Mouse (Mus musculus): ENCODE measurements at regions not wholly inside any gene's neighbourhood (a gene's known extent, or its start where the extent isn't known, plus 50 kb on each side); places are given as distances from the start of the nearest gene placed in this dataset.

DNA sequence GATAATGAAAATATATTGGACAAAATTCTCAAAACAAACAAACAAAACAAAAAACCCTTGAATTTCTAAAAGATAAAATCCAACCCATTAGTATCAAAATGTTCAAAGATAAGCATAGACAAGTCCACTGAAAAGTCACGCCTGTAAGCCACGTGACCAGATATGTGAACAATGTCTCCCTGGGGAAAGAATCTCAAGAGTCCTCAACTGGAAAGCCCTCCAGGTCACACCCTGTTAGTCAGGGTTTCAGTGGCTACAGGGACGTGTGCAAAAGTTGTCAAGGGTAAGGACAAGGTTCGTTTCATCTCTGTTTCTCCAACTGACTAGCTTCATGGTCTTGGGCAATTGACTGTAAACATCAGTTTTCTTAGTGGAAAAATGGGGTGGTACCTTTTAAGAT lies 90.4 kb upstream of the Rora start:
- no peaks in the 10 kb centered on the region for H3K4me1 ChIP-seq (replicated peaks; ENCODE audit: control insufficient read depth, insufficient read depth, low read length)
- no peaks in the 10 kb centered on the region for H3K9me3 ChIP-seq (ENCODE audit: control insufficient read depth)
- H3K27me3 ChIP-seq (replicated peaks; ENCODE audit: control insufficient read depth, insufficient read depth, low read length): no peaks in the 10 kb centered on the region
- TF ChIP-seq CTCF (IDR thresholded peaks at IDR 0.05; ENCODE audit: low read depth): no peak
- no peaks in the 10 kb centered on the region for H3K36me3 ChIP-seq (ENCODE audit: control insufficient read depth, insufficient read depth)
- no peak overlapping the region for H3K9ac ChIP-seq (ENCODE audit: low read depth, low read length)
- H3K4me3 ChIP-seq (ENCODE audit: low read depth, low read length): no peak overlapping the region
- no peak overlapping the region for H3K27ac ChIP-seq (ENCODE audit: low read depth, low read length)
- no peak for ATAC-seq
- no peak overlapping the region for H3K4me2 ChIP-seq (replicated peaks; ENCODE audit: low read depth)
- WGBS: 78% methylated on average over 4 of the region's 4 CpGs

GRCm38 (mm10) chr9:68585751-68586150 lies 67.8 kb upstream of the Rora start:
- Histone ChIP-seq H3K27me3 (replicated peaks; ENCODE audit: control insufficient read depth, insufficient read depth, low read length) (no peaks in the 10 kb centered on the region), H3K27ac (ENCODE audit: low read depth, low read length) (no peak overlapping the region), H3K36me3 (ENCODE audit: control insufficient read depth, insufficient read depth) (no peaks in the 10 kb centered on the region), H3K4me3 (ENCODE audit: low read depth, low read length) (no peak overlapping the region), H3K9ac (ENCODE audit: low read depth, low read length) (no peak overlapping the region), H3K4me1 (replicated peaks; ENCODE audit: control insufficient read depth, insufficient read depth, low read length) (no peaks in the 10 kb centered on the region), H3K4me2 (replicated peaks; ENCODE audit: low read depth) (no peak overlapping the region), H3K9me3 (ENCODE audit: control insufficient read depth) (no peaks in the 10 kb centered on the region)
- no peak for TF ChIP-seq CTCF (IDR thresholded peaks at IDR 0.05; ENCODE audit: low read depth)
- no peak for ATAC-seq
- 49% methylated on average over 1 of the region's 1 CpGs for WGBS

- no peak for ATAC-seq
- H3K27ac ChIP-seq (ENCODE audit: low read depth, low read length): no peak overlapping the region
- H3K9me3 ChIP-seq (ENCODE audit: control insufficient read depth): no peaks in the 10 kb centered on the region
- no peak for TF ChIP-seq CTCF (IDR thresholded peaks at IDR 0.05; ENCODE audit: low read depth)
- WGBS: 89% methylated on average over 8 of the region's 8 CpGs
- H3K4me1 ChIP-seq (replicated peaks; ENCODE audit: control insufficient read depth, insufficient read depth, low read length): no peaks in the 10 kb centered on the region
- no peaks in the 10 kb centered on the region for H3K36me3 ChIP-seq (ENCODE audit: control insufficient read depth, insufficient read depth)
- no peaks in the 10 kb centered on the region for H3K27me3 ChIP-seq (replicated peaks; ENCODE audit: control insufficient read depth, insufficient read depth, low read length)
- no peak overlapping the region for H3K4me2 ChIP-seq (replicated peaks; ENCODE audit: low read depth)
- H3K9ac ChIP-seq (ENCODE audit: low read depth, low read length): no peak overlapping the region
- no peak overlapping the region for H3K4me3 ChIP-seq (ENCODE audit: low read depth, low read length)
Observed at GRCm38 (mm10) chr9:68591023-68591422, 62.6 kb upstream of the Rora start.

DNA sequence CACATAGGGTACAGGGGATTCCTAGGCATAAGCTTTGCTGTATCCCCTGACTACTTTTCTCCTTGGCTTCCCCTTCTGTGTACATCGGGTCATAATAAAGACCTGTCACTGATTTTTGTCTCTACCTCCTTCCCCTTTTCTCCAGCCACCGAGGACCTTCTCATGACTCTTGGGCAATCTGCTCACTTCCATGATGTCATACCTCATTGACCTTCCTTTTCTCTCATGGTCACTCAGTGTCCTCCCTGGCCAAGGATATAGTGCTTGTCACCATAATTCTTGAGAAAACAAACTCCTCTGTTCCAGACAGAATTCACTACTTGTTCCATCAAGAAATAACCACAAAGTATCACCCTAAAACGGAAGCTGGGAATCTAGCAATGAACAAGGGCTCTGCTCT lies 60.6 kb upstream of the Rora start:
- no peak overlapping the region for H3K27ac ChIP-seq (ENCODE audit: low read depth, low read length)
- H3K9me3 ChIP-seq (ENCODE audit: control insufficient read depth): no peaks in the 10 kb centered on the region
- no peak for ATAC-seq
- H3K27me3 ChIP-seq (replicated peaks; ENCODE audit: control insufficient read depth, insufficient read depth, low read length): no peaks in the 10 kb centered on the region
- H3K4me3 ChIP-seq (ENCODE audit: low read depth, low read length): no peak overlapping the region
- H3K4me1 ChIP-seq (replicated peaks; ENCODE audit: control insufficient read depth, insufficient read depth, low read length): no peaks in the 10 kb centered on the region
- TF ChIP-seq CTCF (IDR thresholded peaks at IDR 0.05; ENCODE audit: low read depth): no peak
- H3K36me3 ChIP-seq (ENCODE audit: control insufficient read depth, insufficient read depth): no peaks in the 10 kb centered on the region
- no peak overlapping the region for H3K9ac ChIP-seq (ENCODE audit: low read depth, low read length)
- no peak overlapping the region for H3K4me2 ChIP-seq (replicated peaks; ENCODE audit: low read depth)
- WGBS: 85% methylated on average over 3 of the region's 3 CpGs

GRCm38 (mm10) chr9:68594586-68594985 lies 59.0 kb upstream of the Rora start:
- Histone ChIP-seq H3K27ac (ENCODE audit: low read depth, low read length) (no peak overlapping the region), H3K36me3 (ENCODE audit: control insufficient read depth, insufficient read depth) (no peaks in the 10 kb centered on the region), H3K4me2 (replicated peaks; ENCODE audit: low read depth) (no peak overlapping the region), H3K27me3 (replicated peaks; ENCODE audit: control insufficient read depth, insufficient read depth, low read length) (no peaks in the 10 kb centered on the region), H3K9me3 (ENCODE audit: control insufficient read depth) (no peaks in the 10 kb centered on the region), H3K4me3 (ENCODE audit: low read depth, low read length) (no peak overlapping the region), H3K9ac (ENCODE audit: low read depth, low read length) (no peak overlapping the region), H3K4me1 (replicated peaks; ENCODE audit: control insufficient read depth, insufficient read depth, low read length) (no peaks in the 10 kb centered on the region)
- 46% methylated on average over 2 of the region's 2 CpGs for whole genome bisulfite sequencing
- ATAC-seq: no peak
- TF ChIP-seq CTCF (IDR thresholded peaks at IDR 0.05; ENCODE audit: low read depth): no peak
